ENCODE assay signal across 8 mouse cellular contexts in the genomic region with DNA sequence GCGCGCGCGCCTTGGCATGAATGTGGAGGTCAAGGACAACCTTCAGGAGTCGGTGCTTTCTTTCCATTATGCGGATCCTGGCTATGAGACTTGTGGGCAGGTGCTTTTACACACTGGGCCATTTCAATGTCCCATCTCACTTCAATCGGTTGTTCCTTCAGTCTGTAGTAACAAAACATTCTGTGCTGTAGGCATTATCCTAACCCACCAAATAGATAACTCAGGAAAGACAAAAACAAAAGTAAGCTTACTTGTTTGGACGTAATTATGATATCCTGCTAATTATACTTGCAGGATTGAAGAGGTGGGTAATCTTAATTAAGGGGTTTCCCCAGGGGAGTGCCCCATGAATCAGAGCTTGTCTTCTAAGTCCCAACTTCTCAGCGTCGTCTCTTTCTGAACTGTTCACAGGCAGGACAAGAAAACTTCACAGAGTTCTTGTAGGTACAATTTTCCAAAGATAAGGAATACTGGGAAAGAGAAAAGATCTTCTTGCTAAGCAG. TPM values are rescaled to one million over a fixed set of nuclear protein-coding genes. Genes with fewer than 3 reads are reported as not detected.
DNase-seq lines count a peak whose midpoint lies in the region; ATAC-seq and TF ChIP-seq lines count a peak whose summit lies in the region.

No protein-coding gene starts in this region.

- no peak for DNase-seq in heart, postnatal 36 days
- DNase-seq in G1E (ENCODE audit: low spot score): no peak
- no peak for DNase-seq in heart, postnatal 0 days (ENCODE audit: low spot score)
- DNase-seq in midbrain, embryonic 10.5 days (ENCODE audit: low spot score): no peak
- DNase-seq in left cerebral cortex, postnatal 4 days: no peak
- DNase-seq in gastrocnemius, adult 8-10 months (ENCODE audit: low spot score in 2 of 2): no peak
- no peak for DNase-seq in cerebellum, postnatal 36 days

- ATAC-seq in heart, embryonic 14.5 days (ENCODE audit: insufficient number of reproducible peaks, insufficient read depth, low FRiP score, low read depth): no peak
- ATAC-seq in G1E (ENCODE audit: extremely low read depth, insufficient number of reproducible peaks, low FRiP score, poor library complexity, severe bottlenecking): no peak
- no peak for ATAC-seq in heart, postnatal 0 days (ENCODE audit: insufficient read depth, low read depth)

- H3K36me3 ChIP-seq in heart, embryonic 14.5 days (ENCODE audit: control insufficient read depth, insufficient read depth, low read length): peaks cover 20% of the 10 kb centered on the region
- H3K36me3 ChIP-seq in G1E (replicated peaks): peaks cover 25% of the 10 kb centered on the region
- H3K36me3 ChIP-seq in heart, postnatal 0 days (replicated peaks; ENCODE audit: control insufficient read depth, insufficient read depth, low read length): peaks cover 16% of the 10 kb centered on the region
- H3K36me3 ChIP-seq in midbrain, embryonic 10.5 days: peaks cover 19% of the 10 kb centered on the region

- peak overlapping the region; percentile 68 to 71 for H3K27ac ChIP-seq in heart, embryonic 14.5 days (replicated peaks in 1 of 2; ENCODE audit: control insufficient read depth in 1 of 2, insufficient read depth in 1 of 2, low read depth in 2 of 2, low read length in 2 of 2)
- peak overlapping the region; percentile 70 for H3K27ac ChIP-seq in heart, postnatal 0 days (ENCODE audit: low read depth)
- H3K27ac ChIP-seq in midbrain, embryonic 10.5 days (replicated peaks): peak overlapping the region; percentile 96

- no peak for TF ChIP-seq EP300 in heart, postnatal 0 days (IDR thresholded peaks at IDR 0.05; ENCODE audit: low read depth)

- TF ChIP-seq CTCF in G1E (IDR thresholded peaks at IDR 0.05; ENCODE audit: low read depth, low read length): no peak
- TF ChIP-seq CTCF in heart, postnatal 0 days (IDR thresholded peaks at IDR 0.05; ENCODE audit: low read depth): no peak

- peak overlapping the region; percentile 39 to 46 for H3K4me3 ChIP-seq in heart, embryonic 14.5 days (ENCODE audit: control insufficient read depth in 1 of 2, insufficient read depth in 1 of 2, low read depth in 1 of 2, low read length in 2 of 2)
- H3K4me3 ChIP-seq in G1E (ENCODE audit: low read depth, low read length): peak overlapping the region; percentile 66
- H3K4me3 ChIP-seq in heart, postnatal 0 days (ENCODE audit: low read depth, low read length): peak overlapping the region; percentile 47
- peak overlapping the region; percentile 79 for H3K4me3 ChIP-seq in midbrain, embryonic 10.5 days

- no peaks in the 10 kb centered on the region for H3K9me3 ChIP-seq in heart, embryonic 14.5 days (ENCODE audit: control insufficient read depth, low read length)
- no peaks in the 10 kb centered on the region for H3K9me3 ChIP-seq in G1E (replicated peaks)
- H3K9me3 ChIP-seq in heart, postnatal 0 days (replicated peaks; ENCODE audit: control insufficient read depth, low read length): no peaks in the 10 kb centered on the region
- H3K9me3 ChIP-seq in midbrain, embryonic 10.5 days (replicated peaks): no peaks in the 10 kb centered on the region

- intact Hi-C loops in heart, postnatal 36 days (cut with DNase I): loop anchor here (2.0 kb wide), 1 partner anchor 72 kb away; no protein-coding TSS in a partner anchor
- intact Hi-C loops in left cerebral cortex, postnatal 4 days (cut with DNase I): no loop called here

- H3K4me2 ChIP-seq in heart, embryonic 14.5 days (ENCODE audit: low read length): peak overlapping the region; percentile 69
- H3K4me2 ChIP-seq in heart, postnatal 0 days (ENCODE audit: low read depth, low read length): peak overlapping the region; percentile 67

- H3K9ac ChIP-seq in heart, embryonic 14.5 days (ENCODE audit: low read length): peak overlapping the region; percentile 49
- no peak overlapping the region for H3K9ac ChIP-seq in heart, postnatal 0 days (replicated peaks; ENCODE audit: low read depth, low read length)

- WGBS in heart, embryonic 14.5 days: 52% methylated on average over 10 of the region's 10 CpGs
- WGBS in heart, postnatal 0 days: 48% methylated on average over 10 of the region's 10 CpGs
- WGBS in midbrain, embryonic 10.5 days: 51% methylated on average over 10 of the region's 10 CpGs

- H3K27me3 ChIP-seq in heart, embryonic 14.5 days (ENCODE audit: control insufficient read depth, insufficient read depth, low read length): no peaks in the 10 kb centered on the region
- H3K27me3 ChIP-seq in G1E (ENCODE audit: insufficient read depth, low read length): peaks cover 4% of the 10 kb centered on the region; the same call in 1 of the 2 replicates
- H3K27me3 ChIP-seq in heart, postnatal 0 days (ENCODE audit: control insufficient read depth, insufficient read depth, low read length): no peaks in the 10 kb centered on the region
- H3K27me3 ChIP-seq in midbrain, embryonic 10.5 days (ENCODE audit: low read depth, poor library complexity, severe bottlenecking): no peaks in the 10 kb centered on the region

- peaks cover 12 to 24% of the 10 kb centered on the region in 2 experiments for H3K4me1 ChIP-seq in heart, embryonic 14.5 days (ENCODE audit: control insufficient read depth in 2 of 2, insufficient read depth in 2 of 2, low read length in 2 of 2)
- H3K4me1 ChIP-seq in G1E (ENCODE audit: insufficient read depth, low read depth, low read length): peaks cover 47% of the 10 kb centered on the region
- peaks cover 19% of the 10 kb centered on the region for H3K4me1 ChIP-seq in heart, postnatal 0 days (ENCODE audit: control insufficient read depth, insufficient read depth)
- H3K4me1 ChIP-seq in midbrain, embryonic 10.5 days: peaks cover 41% of the 10 kb centered on the region

RNA-seq across cellular contexts. Expression of gene Kmt5c, which starts 0.8 kb away (rescaled TPM):
- polyA plus RNA-seq in heart, embryonic 14.5 days (2014; fragmentation: Nextera tagmentation; extraction: Ambion mirVana): 47.5 and 47.6 TPM in 2 replicates
- total RNA-seq in heart, postnatal 36 days (2021): 10 to 100 TPM; 14.8 to 15.9 TPM
- 79.7 and 108 TPM in 2 replicates for total RNA-seq in G1E (2014; fragmentation: Nextera tagmentation)
- total RNA-seq in G1E (2017): 34.8 and 39.0 TPM in 2 replicates
- polyA plus RNA-seq in G1E (2012): 232 and 325 TPM in 2 replicates
- 59.1 and 62.9 TPM in 2 replicates for total RNA-seq in heart, postnatal 0 days (2014; rRNA removed; ENCODE audit: low replicate concordance)
- polyA plus RNA-seq in heart, postnatal 0 days (2015; fragmentation: Nextera tagmentation; extraction: Ambion mirVana): 38.3 and 42.9 TPM in 2 replicates
- 91.6 and 103 TPM in 2 replicates for polyA plus RNA-seq in midbrain, embryonic 10.5 days (2016; fragmentation: Nextera tagmentation; extraction: Ambion mirVana)
- total RNA-seq in left cerebral cortex, postnatal 4 days (2021): 10 to 100 TPM; 53.2 to 58.9 TPM
- total RNA-seq in gastrocnemius, adult 8-10 months (2022): 1 to 10 TPM; 3.5 to 5.2 (median 4.8) TPM

RNA-seq across cellular contexts. Expression of gene Cox6b2, which starts 13.8 kb away (rescaled TPM):
- polyA plus RNA-seq in heart, embryonic 14.5 days (2014; fragmentation: Nextera tagmentation; extraction: Ambion mirVana): 30.4 and 30.6 TPM in 2 replicates
- total RNA-seq in heart, postnatal 36 days (2021): 1 to 10 TPM; 1.9 to 2.3 TPM
- total RNA-seq in G1E (2014; fragmentation: Nextera tagmentation) (4.2 and 5.3 TPM in 2 replicates), G1E (2017) (1.0 and 2.0 TPM in 2 replicates)
- polyA plus RNA-seq in G1E (2012): 7.8 and 8.0 TPM in 2 replicates
- total RNA-seq in heart, postnatal 0 days (2014; rRNA removed; ENCODE audit: low replicate concordance): 20.8 TPM in 1 of 2 replicates, not detected in the other
- polyA plus RNA-seq in heart, postnatal 0 days (2015; fragmentation: Nextera tagmentation; extraction: Ambion mirVana): 27.1 and 27.8 TPM in 2 replicates
- 44.1 and 46.7 TPM in 2 replicates for polyA plus RNA-seq in midbrain, embryonic 10.5 days (2016; fragmentation: Nextera tagmentation; extraction: Ambion mirVana)
- 1 to 10 TPM; 7.3 to 8.8 TPM for total RNA-seq in left cerebral cortex, postnatal 4 days (2021)
- total RNA-seq in gastrocnemius, adult 8-10 months (2022): not detected

RNA-seq across cellular contexts. Expression of gene Tmem150b, which starts 14.0 kb away (rescaled TPM):
- 0.08 TPM in 1 of 2 replicates, not detected in the other for polyA plus RNA-seq in heart, embryonic 14.5 days (2014; fragmentation: Nextera tagmentation; extraction: Ambion mirVana)
- total RNA-seq in heart, postnatal 36 days (2021): under 1 TPM; 0.11 to 0.30 TPM
- 1.1 and 1.7 TPM in 2 replicates for total RNA-seq in G1E (2014; fragmentation: Nextera tagmentation)
- 1.2 and 1.7 TPM in 2 replicates for total RNA-seq in G1E (2017)
- polyA plus RNA-seq in G1E (2012): 0.11 and 0.21 TPM in 2 replicates
- 0.23 TPM in 1 of 2 replicates, not detected in the other for total RNA-seq in heart, postnatal 0 days (2014; rRNA removed; ENCODE audit: low replicate concordance)
- not detected in 2 replicates for polyA plus RNA-seq in heart, postnatal 0 days (2015; fragmentation: Nextera tagmentation; extraction: Ambion mirVana)
- polyA plus RNA-seq in midbrain, embryonic 10.5 days (2016; fragmentation: Nextera tagmentation; extraction: Ambion mirVana): 0.10 TPM in 2 replicates
- total RNA-seq in left cerebral cortex, postnatal 4 days (2021): not detected
- not detected for total RNA-seq in gastrocnemius, adult 8-10 months (2022)

RNA-seq across cellular contexts. Expression of gene Fam71e2, which starts 32.0 kb away (rescaled TPM):
- not detected in 2 replicates for polyA plus RNA-seq in heart, embryonic 14.5 days (2014; fragmentation: Nextera tagmentation; extraction: Ambion mirVana)
- not detected for total RNA-seq in heart, postnatal 36 days (2021)
- not detected in 2 replicates for total RNA-seq in G1E (2014; fragmentation: Nextera tagmentation)
- total RNA-seq in G1E (2017): 0.05 and 0.06 TPM in 2 replicates
- polyA plus RNA-seq in G1E (2012): not detected in 2 replicates
- total RNA-seq in heart, postnatal 0 days (2014; rRNA removed; ENCODE audit: low replicate concordance): not detected in 2 replicates
- not detected in 2 replicates for polyA plus RNA-seq in heart, postnatal 0 days (2015; fragmentation: Nextera tagmentation; extraction: Ambion mirVana)
- polyA plus RNA-seq in midbrain, embryonic 10.5 days (2016; fragmentation: Nextera tagmentation; extraction: Ambion mirVana): not detected in 2 replicates
- not detected for total RNA-seq in left cerebral cortex, postnatal 4 days (2021)
- not detected for total RNA-seq in gastrocnemius, adult 8-10 months (2022)

RNA-seq across cellular contexts. Expression of gene Il11, which starts 43.6 kb away (rescaled TPM):
- not detected in 2 replicates for polyA plus RNA-seq in heart, embryonic 14.5 days (2014; fragmentation: Nextera tagmentation; extraction: Ambion mirVana)
- total RNA-seq in heart, postnatal 36 days (2021): not detected
- total RNA-seq in G1E (2014; fragmentation: Nextera tagmentation) (not detected in 2 replicates), G1E (2017) (not detected in 2 replicates)
- 0.13 and 0.15 TPM in 2 replicates for polyA plus RNA-seq in G1E (2012)
- not detected in 2 replicates for total RNA-seq in heart, postnatal 0 days (2014; rRNA removed; ENCODE audit: low replicate concordance)
- not detected in 2 replicates for polyA plus RNA-seq in heart, postnatal 0 days (2015; fragmentation: Nextera tagmentation; extraction: Ambion mirVana)
- 0.21 TPM in 1 of 2 replicates, not detected in the other for polyA plus RNA-seq in midbrain, embryonic 10.5 days (2016; fragmentation: Nextera tagmentation; extraction: Ambion mirVana)
- 1 to 10 TPM in 1 of 2 experiments, under 1 TPM in 1; 0.82 to 1.2 TPM for total RNA-seq in left cerebral cortex, postnatal 4 days (2021)
- not detected for total RNA-seq in gastrocnemius, adult 8-10 months (2022)
